Mouse (Mus musculus) liver, adult 10 weeks (tissue): ENCODE measurements around the gene Hivep3. TPM values are rescaled to one million over a fixed set of nuclear protein-coding genes. Genes with fewer than 3 reads are reported as not detected.

Experiments
- polyA plus RNA-seq: library from polyadenylated mRNA; stranded (reverse); fragments of 350-450 nt; fragmentation: Illumina TruSeq; extraction: RNeasy Lipid Tissue Mini Kit (QIAGEN cat#74804); gene quantifications from one replicate; pipeline ENCODE4 v1.2.3, GENCODE M21; 2014; ENCODE audit warnings: low read depth, low replicate concordance

Gene Hivep3
- 0.42 TPM for polyA plus RNA-seq

GRCm38 (mm10) chr4:119733184-119733880 is at the start of gene Hivep3:
Gene Hivep3 (plus strand): TSS chr4:119733784.

GRCm38 (mm10) chr4:120064696-120065095 is 331.1 kb downstream of the Hivep3 start, which contains the start of gene AL607142.1:
Gene AL607142.1 (plus strand): TSS chr4:120064996.

GRCm38 (mm10) chr4:120161166-120161949 is 427.8 kb downstream of the Hivep3 start, which contains the start of gene Edn2:
Gene Edn2 (plus strand): TSS chr4:120161206.

Other genes starting within 250 kb of the Hivep3 start
- gene Rimkla, start 241.2 kb upstream of the Hivep3 start, polyA plus RNA-seq = not detected
- gene Foxj3, start 196.8 kb upstream of the Hivep3 start, polyA plus RNA-seq = 10.8 TPM
- gene Frg2f1, start 194.3 kb upstream of the Hivep3 start, polyA plus RNA-seq = 5.9 TPM
- not detected for gene Guca2a, start 96.1 kb upstream of the Hivep3 start, polyA plus RNA-seq
- not detected for gene Guca2b, start 74.8 kb upstream of the Hivep3 start, polyA plus RNA-seq